Mouse (Mus musculus): ENCODE data around the gene Brap. TPM values are rescaled to one million over a fixed set of nuclear protein-coding genes. Genes with fewer than 3 reads are reported as not detected.

Brap gene
- polyA plus RNA-seq (2014; fragmentation: Illumina TruSeq; extraction: RNeasy Lipid Tissue Mini Kit (QIAGEN cat#74804); ENCODE audit: low read depth, low replicate concordance) = 27.0 TPM

DNA sequence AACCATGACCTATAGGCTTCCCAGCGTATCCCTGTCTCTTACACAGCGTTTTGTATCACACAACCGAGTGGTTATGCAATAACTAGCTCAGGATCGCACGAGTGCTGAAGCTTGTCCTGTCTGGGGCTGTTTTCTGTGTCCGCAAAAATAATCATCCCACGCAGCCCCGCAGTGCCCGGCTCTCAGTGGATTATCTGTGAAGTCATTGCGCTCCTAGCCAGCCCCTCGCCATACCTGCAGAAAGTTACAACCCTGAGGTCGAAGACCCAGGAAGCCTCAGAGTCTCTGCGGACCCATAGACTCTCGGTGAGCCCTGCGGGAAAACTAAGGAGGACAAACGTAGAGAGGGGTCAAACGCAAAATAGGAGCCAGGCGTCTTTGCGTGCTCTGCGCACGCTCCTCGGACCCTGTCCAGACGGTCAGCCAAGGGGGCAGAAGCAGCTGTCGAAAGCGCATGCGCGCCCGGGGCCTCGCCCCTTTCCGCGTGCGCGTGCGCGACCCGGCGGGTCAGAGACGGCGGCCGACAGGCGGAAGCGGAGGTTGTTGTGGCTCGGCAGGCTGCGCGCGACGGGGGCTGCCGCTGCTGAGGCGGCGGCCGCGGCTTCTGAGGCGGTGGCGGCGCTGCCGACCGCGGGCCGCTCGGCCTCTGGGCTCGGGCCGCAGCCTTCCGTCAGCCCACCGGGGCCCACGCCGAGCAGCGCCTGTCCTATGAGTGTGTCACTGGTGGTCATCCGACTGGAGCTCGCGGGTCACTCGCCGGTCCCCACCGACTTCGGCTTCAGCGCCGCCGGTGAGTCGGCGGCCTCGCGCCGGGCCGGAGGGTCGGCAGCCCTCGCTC is at the start of gene Brap, which contains the start of gene Acad10:
Gene Brap (plus strand): TSS at position 505 of the 838 bp plus-strand sequence.
Gene Acad10 (minus strand): TSS at position 456 of the 838 bp plus-strand sequence.

DNA sequence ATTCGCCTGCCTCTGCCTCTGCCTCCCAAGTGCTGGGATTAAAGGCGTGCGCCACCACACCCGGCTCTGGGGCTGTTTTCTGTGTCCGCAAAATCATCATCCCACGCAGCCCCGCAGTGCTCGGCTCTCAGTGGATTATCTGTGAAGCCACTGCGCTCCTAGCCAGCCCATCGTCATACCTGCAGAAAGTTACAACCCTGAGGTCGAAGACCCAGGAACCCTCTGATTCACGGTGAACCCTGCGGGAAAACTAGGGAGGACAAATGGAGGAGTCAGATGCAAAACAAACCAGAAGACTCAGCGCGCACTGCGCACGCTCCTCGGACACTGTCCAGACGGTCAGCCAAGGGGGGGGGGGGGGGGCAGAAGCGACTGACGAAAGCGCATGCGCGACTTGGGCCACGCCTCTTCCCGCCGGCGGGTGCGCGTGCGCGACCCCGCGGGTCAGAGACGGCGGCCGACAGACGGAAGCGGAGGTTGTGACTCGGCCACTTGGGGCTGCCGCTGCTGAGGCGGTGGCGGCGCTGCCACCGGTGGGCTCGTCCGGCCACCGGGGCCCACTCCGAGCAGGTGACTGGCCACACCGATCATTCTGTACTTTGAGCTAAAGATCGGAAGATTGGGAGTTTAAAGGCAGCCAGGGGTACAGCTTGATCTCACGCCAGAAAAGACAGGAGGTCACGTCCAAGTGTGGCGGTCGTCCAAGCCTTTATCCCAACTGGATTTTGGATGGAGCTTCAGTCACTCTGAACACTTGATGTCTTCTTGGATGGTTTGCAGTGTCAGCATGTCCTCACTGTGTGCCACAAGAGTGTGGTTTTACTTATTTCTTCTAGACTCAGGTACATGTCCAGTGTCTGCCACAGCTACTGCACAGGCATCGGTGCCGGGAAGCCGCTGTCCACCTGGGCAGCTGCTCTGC is 41.5 kb upstream of the Brap start, which contains the start of gene Acad12:
Gene Acad12 (minus strand): TSS at position 347 of the 922 bp plus-strand sequence.

DNA sequence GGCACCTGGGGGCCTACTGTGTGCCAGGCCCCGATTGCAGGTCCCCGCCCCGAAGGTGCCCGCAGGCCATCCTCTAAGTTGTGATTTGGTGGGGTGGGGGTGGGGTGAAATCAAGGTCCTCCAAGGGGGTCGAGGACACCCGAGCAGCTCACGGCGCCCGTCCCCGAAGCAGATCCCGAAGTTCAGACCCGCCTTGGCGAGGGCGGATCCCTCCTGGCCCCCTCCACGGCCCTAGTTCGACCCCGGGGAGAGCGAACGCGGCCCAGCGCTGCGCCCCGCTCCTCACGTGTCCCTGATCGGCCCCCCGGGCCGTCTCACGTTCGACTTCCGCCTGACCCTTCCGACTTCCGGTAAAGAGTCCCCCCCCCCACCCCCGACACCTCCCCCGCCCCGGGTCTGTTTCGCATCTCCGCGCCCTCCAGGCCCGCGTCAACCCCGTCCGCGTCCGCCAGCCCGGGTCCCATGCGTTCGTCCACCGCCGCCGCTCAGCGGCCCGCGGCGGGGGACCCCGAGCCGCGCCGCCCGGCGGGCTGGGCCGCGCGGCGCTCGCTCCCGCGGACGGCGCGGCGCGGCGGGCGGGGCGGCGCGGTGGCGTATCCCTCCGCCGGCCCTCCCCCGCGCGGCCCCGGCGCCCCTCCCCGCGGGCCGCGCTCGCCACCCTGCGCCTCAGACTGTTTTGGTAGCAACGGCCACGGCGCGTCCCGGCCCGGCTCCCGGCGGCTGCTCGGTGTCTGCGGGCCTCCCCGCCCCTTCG is 51.0 kb downstream of the Brap start, which contains the start of gene Atxn2:
Gene Atxn2 (plus strand): TSS at position 164 of the 754 bp plus-strand sequence.

Other genes starting within 250 kb of the Brap start
- 8.3 TPM for gene Tmem116, start 208.7 kb upstream of the Brap start, polyA plus RNA-seq (2014; fragmentation: Illumina TruSeq; extraction: RNeasy Lipid Tissue Mini Kit (QIAGEN cat#74804); ENCODE audit: low read depth, low replicate concordance)
- 85.9 TPM for gene Erp29, start 208.1 kb upstream of the Brap start, polyA plus RNA-seq (2014; fragmentation: Illumina TruSeq; extraction: RNeasy Lipid Tissue Mini Kit (QIAGEN cat#74804); ENCODE audit: low read depth, low replicate concordance)
- not detected for gene Adam1b, start 157.1 kb upstream of the Brap start, polyA plus RNA-seq (2014; fragmentation: Illumina TruSeq; extraction: RNeasy Lipid Tissue Mini Kit (QIAGEN cat#74804); ENCODE audit: low read depth, low replicate concordance)
- gene Adam1a, start 115.1 kb upstream of the Brap start, polyA plus RNA-seq (2014; fragmentation: Illumina TruSeq; extraction: RNeasy Lipid Tissue Mini Kit (QIAGEN cat#74804); ENCODE audit: low read depth, low replicate concordance) = 4.3 TPM
- not detected for gene Gm42878, start 115.1 kb upstream of the Brap start, polyA plus RNA-seq (2014; fragmentation: Illumina TruSeq; extraction: RNeasy Lipid Tissue Mini Kit (QIAGEN cat#74804); ENCODE audit: low read depth, low replicate concordance)
- 107 TPM for gene Mapkapk5, start 114.7 kb upstream of the Brap start, polyA plus RNA-seq (2014; fragmentation: Illumina TruSeq; extraction: RNeasy Lipid Tissue Mini Kit (QIAGEN cat#74804); ENCODE audit: low read depth, low replicate concordance)
- 503 TPM for gene Aldh2, start 66.7 kb upstream of the Brap start, polyA plus RNA-seq (2014; fragmentation: Illumina TruSeq; extraction: RNeasy Lipid Tissue Mini Kit (QIAGEN cat#74804); ENCODE audit: low read depth, low replicate concordance)
- 99.9 TPM for gene Acad12, start 41.6 kb upstream of the Brap start, polyA plus RNA-seq (2014; fragmentation: Illumina TruSeq; extraction: RNeasy Lipid Tissue Mini Kit (QIAGEN cat#74804); ENCODE audit: low read depth, low replicate concordance)
- gene Acad10, start within 50 bp of the Brap start, polyA plus RNA-seq (2014; fragmentation: Illumina TruSeq; extraction: RNeasy Lipid Tissue Mini Kit (QIAGEN cat#74804); ENCODE audit: low read depth, low replicate concordance) = 4.5 TPM
- gene Atxn2, start 50.8 kb downstream of the Brap start, polyA plus RNA-seq (2014; fragmentation: Illumina TruSeq; extraction: RNeasy Lipid Tissue Mini Kit (QIAGEN cat#74804); ENCODE audit: low read depth, low replicate concordance) = 97.6 TPM
- gene Sh2b3, start 177.1 kb downstream of the Brap start, polyA plus RNA-seq (2014; fragmentation: Illumina TruSeq; extraction: RNeasy Lipid Tissue Mini Kit (QIAGEN cat#74804); ENCODE audit: low read depth, low replicate concordance) = 18.7 TPM
- gene Pheta1, start 188.4 kb downstream of the Brap start, polyA plus RNA-seq (2014; fragmentation: Illumina TruSeq; extraction: RNeasy Lipid Tissue Mini Kit (QIAGEN cat#74804); ENCODE audit: low read depth, low replicate concordance) = 11.6 TPM